Mouse (Mus musculus) forebrain, embryonic 12.5 days (tissue): ENCODE results near the gene Nodal. TPM values are rescaled to one million over a fixed set of nuclear protein-coding genes. Genes with fewer than 3 reads are reported as not detected.

Source experiments
- ATAC-seq: fragments of 200-750 bp; cut with Nextera tagmentation; 2 replicates; pipeline ENCODE4 v1.8.0; 2017; ENCODE audit warnings: moderate TSS enrichment; ENCODE audit not compliant: low FRiP score
- H3K27ac ChIP-seq: fragments of 300-500 bp; sonication (generic); 2 replicates; pipeline ENCODE4 v1.5.1; 2016; ENCODE audit warnings: mild to moderate bottlenecking
- H3K27me3 ChIP-seq: fragments of 300-500 bp; sonication (generic); 2 replicates; pipeline ENCODE4 v1.6.1; 2016; ENCODE audit warnings: mild to moderate bottlenecking
- H3K36me3 ChIP-seq: fragments of 300-500 bp; sonication (generic); replicated peaks from 2 replicates; pipeline ENCODE4 v1.6.1; 2016; ENCODE audit warnings: mild to moderate bottlenecking
- H3K4me1 ChIP-seq: fragments of 300-500 bp; sonication (generic); 2 replicates; pipeline ENCODE4 v1.6.1; 2016
- H3K4me2 ChIP-seq: fragments of 300-500 bp; sonication (generic); 2 replicates; pipeline ENCODE4 v1.6.1; 2016; ENCODE audit warnings: mild to moderate bottlenecking, moderate library complexity
- H3K4me3 ChIP-seq: fragments of 300-500 bp; sonication (generic); replicated peaks from 2 replicates; pipeline ENCODE4 v1.5.1; 2016; ENCODE audit warnings: mild to moderate bottlenecking
- H3K9ac ChIP-seq: fragments of 300-500 bp; sonication (generic); 2 replicates; pipeline ENCODE4 v1.6.1; 2016; ENCODE audit warnings: mild to moderate bottlenecking
- H3K9me3 ChIP-seq: fragments of 300-500 bp; sonication (generic); 2 replicates; pipeline ENCODE4 v1.6.1; 2016
- whole genome bisulfite sequencing: fragments of 180-500 bp; shearing (Covaris S2); methylation state at CpG from one replicate; pipeline ENCODE4 v1.1.7; 2016; 5-methylcytosine and 5-hydroxymethylcytosine counted together
- polyA plus RNA-seq: library from polyadenylated mRNA; unstranded; fragments of >200 nt; fragmentation: Nextera tagmentation; extraction: Ambion mirVana; gene quantifications from 2 replicates; pipeline ENCODE4 v1.2.1, GENCODE M21; 2016

Nodal gene
- polyA plus RNA-seq, 1 experiment from 2014 or later, result not detected

GRCm38 (mm10) chr10:61381823-61382222 is 35.9 kb upstream of the Nodal start:
- no peak for ATAC-seq
- Histone ChIP-seq H3K9ac (peak overlapping the region; percentile 72; the same call in 1 of the 2 replicates), H3K4me2 (peak overlapping the region; percentile 93), H3K9me3 (no peaks in the 10 kb centered on the region), H3K4me3 (peak overlapping the region; percentile 65), H3K27me3 (peaks cover 39% of the 10 kb centered on the region), H3K27ac (no peak overlapping the region), H3K4me1 (peaks cover 36% of the 10 kb centered on the region), H3K36me3 (no peaks in the 10 kb centered on the region)
- WGBS, result 22% methylated on average over 8 of the region's 8 CpGs

GRCm38 (mm10) chr10:61382281-61382731 is 35.5 kb upstream of the Nodal start:
- H3K4me1 ChIP-seq, result peaks cover 36% of the 10 kb centered on the region
- peak overlapping the region; percentile 72 for H3K9ac ChIP-seq
- H3K36me3 ChIP-seq, result no peaks in the 10 kb centered on the region
- no peaks in the 10 kb centered on the region for H3K9me3 ChIP-seq
- WGBS, result 2% methylated on average over 8 of the region's 8 CpGs
- ATAC-seq, result no peak
- H3K27ac ChIP-seq, result no peak overlapping the region
- peaks cover 39% of the 10 kb centered on the region for H3K27me3 ChIP-seq
- peak overlapping the region; percentile 65 for H3K4me3 ChIP-seq
- H3K4me2 ChIP-seq, result peak overlapping the region; percentile 93

GRCm38 (mm10) chr10:61383021-61383714 is 34.6 kb upstream of the Nodal start, which contains the start of gene Pald1:
TSS of gene Pald1 (minus strand) at chr10:61383530.
- Histone ChIP-seq H3K4me1 (peaks cover 36% of the 10 kb centered on the region), H3K4me2 (peak within 1 kb of the TSS; percentile 93), H3K27ac (0 out of 2 replicates have a peak within 1 kb of the TSS, but pooled peaks have one; percentile 8), H3K9me3 (no peaks in the 10 kb centered on the region), H3K27me3 (peaks cover 39% of the 10 kb centered on the region), H3K9ac (peak within 1 kb of the TSS; percentile 72), H3K4me3 (peak within 1 kb of the TSS; percentile 65), H3K36me3 (no peaks in the 10 kb centered on the region)
- whole genome bisulfite sequencing, result under 1% methylated on average over 48 of the region's 60 CpGs
- ATAC-seq, result peak; percentile 91

GRCm38 (mm10) chr10:61383715-61384047 is 34.1 kb upstream of the Nodal start:
- H3K36me3 ChIP-seq, result no peaks in the 10 kb centered on the region
- H3K27ac ChIP-seq, result no peak overlapping the region
- H3K4me1 ChIP-seq, result peaks cover 36% of the 10 kb centered on the region
- H3K4me3 ChIP-seq, result peak overlapping the region; percentile 65
- whole genome bisulfite sequencing, result 2% methylated on average over 11 of the region's 11 CpGs
- H3K9ac ChIP-seq, result peak overlapping the region; percentile 72
- H3K27me3 ChIP-seq, result peaks cover 39% of the 10 kb centered on the region
- ATAC-seq, result no peak; the same call in 1 of the 2 replicates
- H3K4me2 ChIP-seq, result peak overlapping the region; percentile 93
- H3K9me3 ChIP-seq, result no peaks in the 10 kb centered on the region

GRCm38 (mm10) chr10:61385174-61385573 is 32.6 kb upstream of the Nodal start:
- Histone ChIP-seq H3K36me3 (no peaks in the 10 kb centered on the region), H3K9me3 (no peaks in the 10 kb centered on the region), H3K9ac (no peak overlapping the region), H3K4me3 (no peak overlapping the region), H3K4me2 (no peak overlapping the region), H3K27ac (no peak overlapping the region), H3K27me3 (peaks cover 38% of the 10 kb centered on the region), H3K4me1 (peaks cover 35% of the 10 kb centered on the region)
- no peak for ATAC-seq
- WGBS, result 83% methylated on average over 6 of the region's 6 CpGs

GRCm38 (mm10) chr10:61386284-61386683 is 31.5 kb upstream of the Nodal start:
- Histone ChIP-seq H3K4me3 (no peak overlapping the region), H3K4me2 (no peak overlapping the region), H3K27me3 (peaks cover 27% of the 10 kb centered on the region), H3K36me3 (no peaks in the 10 kb centered on the region), H3K4me1 (peaks cover 29% of the 10 kb centered on the region), H3K9ac (no peak overlapping the region), H3K9me3 (no peaks in the 10 kb centered on the region), H3K27ac (no peak overlapping the region)
- 79% methylated on average over 6 of the region's 6 CpGs for WGBS
- no peak for ATAC-seq

GRCm38 (mm10) chr10:61389020-61389419 is 28.8 kb upstream of the Nodal start:
- no peak overlapping the region for H3K4me3 ChIP-seq
- ATAC-seq, result no peak
- peaks cover 7% of the 10 kb centered on the region for H3K4me1 ChIP-seq
- H3K27me3 ChIP-seq, result 0 out of 2 replicates have a peak, but pooled peaks cover 12% of the 10 kb centered on the region
- no peaks in the 10 kb centered on the region for H3K36me3 ChIP-seq
- no peaks in the 10 kb centered on the region for H3K9me3 ChIP-seq
- H3K27ac ChIP-seq, result no peak overlapping the region
- WGBS, result 40% methylated on average over 5 of the region's 5 CpGs
- H3K9ac ChIP-seq, result no peak overlapping the region
- H3K4me2 ChIP-seq, result no peak overlapping the region

- Histone ChIP-seq H3K4me3 (no peak overlapping the region), H3K9me3 (no peaks in the 10 kb centered on the region), H3K27me3 (0 out of 2 replicates have a peak, but pooled peaks cover 6% of the 10 kb centered on the region), H3K36me3 (no peaks in the 10 kb centered on the region), H3K9ac (no peak overlapping the region), H3K4me2 (no peak overlapping the region), H3K27ac (no peak overlapping the region), H3K4me1 (peaks cover 8% of the 10 kb centered on the region; the same call in 1 of the 2 replicates)
- WGBS, result 76% methylated on average over 2 of the region's 2 CpGs
- no peak for ATAC-seq
Observed at GRCm38 (mm10) chr10:61390148-61390547, 27.6 kb upstream of the Nodal start.

GRCm38 (mm10) chr10:61392584-61392983 is 25.2 kb upstream of the Nodal start:
- WGBS, result 62% methylated on average over 4 of the region's 4 CpGs
- ATAC-seq, result no peak
- H3K27ac ChIP-seq, result no peak overlapping the region

GRCm38 (mm10) chr10:61394476-61395136 is 23.2 kb upstream of the Nodal start:
- ATAC-seq, result no peak
- no peak overlapping the region for H3K9ac ChIP-seq
- no peak overlapping the region for H3K4me2 ChIP-seq
- 21% methylated on average over 9 of the region's 9 CpGs for WGBS
- H3K4me3 ChIP-seq, result no peak overlapping the region
- H3K27me3 ChIP-seq, result 0 out of 2 replicates have a peak, but pooled peaks cover 6% of the 10 kb centered on the region
- H3K4me1 ChIP-seq, result peaks cover 5% of the 10 kb centered on the region; the same call in 1 of the 2 replicates
- H3K27ac ChIP-seq, result no peak overlapping the region
- no peaks in the 10 kb centered on the region for H3K9me3 ChIP-seq
- H3K36me3 ChIP-seq, result no peaks in the 10 kb centered on the region

More at GRCm38 (mm10) chr10:61392584-61392983, 25.2 kb upstream of the Nodal start:
- no peak overlapping the region for H3K4me3 ChIP-seq
- peaks cover 8% of the 10 kb centered on the region; the same call in 1 of the 2 replicates for H3K4me1 ChIP-seq
- no peak overlapping the region for H3K9ac ChIP-seq
- H3K36me3 ChIP-seq, result no peaks in the 10 kb centered on the region
- H3K9me3 ChIP-seq, result no peaks in the 10 kb centered on the region
- H3K4me2 ChIP-seq, result no peak overlapping the region
- H3K27me3 ChIP-seq, result 0 out of 2 replicates have a peak, but pooled peaks cover 6% of the 10 kb centered on the region

GRCm38 (mm10) chr10:61398125-61398524 is 19.6 kb upstream of the Nodal start:
- no peak for ATAC-seq
- Histone ChIP-seq H3K4me2 (no peak overlapping the region), H3K27ac (no peak overlapping the region), H3K36me3 (no peaks in the 10 kb centered on the region), H3K4me3 (no peak overlapping the region), H3K4me1 (peaks cover 5% of the 10 kb centered on the region; the same call in 1 of the 2 replicates), H3K9ac (no peak overlapping the region), H3K27me3 (0 out of 2 replicates have a peak, but pooled peaks cover 6% of the 10 kb centered on the region), H3K9me3 (no peaks in the 10 kb centered on the region)
- WGBS, result 50% methylated on average over 3 of the region's 3 CpGs

GRCm38 (mm10) chr10:61399156-61399734 is 18.5 kb upstream of the Nodal start:
- no peaks in the 10 kb centered on the region for H3K9me3 ChIP-seq
- H3K9ac ChIP-seq, result no peak overlapping the region
- no peaks in the 10 kb centered on the region for H3K36me3 ChIP-seq
- H3K4me2 ChIP-seq, result no peak overlapping the region
- no peak overlapping the region for H3K27ac ChIP-seq
- peaks cover 5% of the 10 kb centered on the region; the same call in 1 of the 2 replicates for H3K4me1 ChIP-seq
- WGBS, result 26% methylated on average over 13 of the region's 13 CpGs
- H3K4me3 ChIP-seq, result no peak overlapping the region
- H3K27me3 ChIP-seq, result 0 out of 2 replicates have a peak, but pooled peaks cover 4% of the 10 kb centered on the region
- ATAC-seq, result peak; percentile 80
